Mouse (Mus musculus) heart, postnatal 14 days (tissue): ENCODE measurements around the gene Ffar1. TPM values are rescaled to one million over a fixed set of nuclear protein-coding genes. Genes with fewer than 3 reads are reported as not detected.
"Not testable (repeated sequence)": the region's sequence is repeated elsewhere in the genome, so short reads cannot be mapped to it uniquely, and the experiment has no call there.

Experiments used
- DNase-seq, 2 experiments: peaks; one replicate each; pipeline ENCODE4 v3.0.0; 2021 to 2022
- intact Hi-C: fragments of 180-260 bp; cut with DNase I; formaldehyde crosslinking; loops from one replicate; pipeline ENCODE4 v1.15.1; 2025
- total RNA-seq, 2 experiments: library from RNA; stranded (reverse); gene quantifications; 2 replicates each; pipeline ENCODE4 v1.2.3; 2021

The Ffar1 gene
- total RNA-seq, 2 experiments from 2014 or later, result not detected

DNA sequence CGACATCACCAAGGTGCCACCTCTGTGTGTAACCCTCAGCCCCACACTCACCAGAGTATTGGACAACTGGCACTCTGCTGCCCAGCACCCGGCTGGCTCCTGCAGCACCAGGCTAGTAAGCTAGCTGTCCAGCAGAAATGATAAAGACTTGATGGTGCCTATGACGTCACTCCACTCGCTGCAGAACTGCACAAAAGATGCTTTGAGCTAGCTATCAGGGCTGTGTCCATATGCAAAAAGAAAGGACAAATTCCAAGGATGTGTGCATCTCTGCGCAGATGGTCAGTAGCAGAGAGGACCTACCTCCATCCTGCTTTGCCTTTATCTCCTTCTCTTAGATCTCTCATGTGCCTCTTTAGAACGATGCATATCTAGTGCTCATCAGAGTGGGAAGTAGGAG, 5.3 kb downstream of the Ffar1 start, which contains the start of gene Ffar3:
Gene Ffar3 (minus strand): TSS at position 101 of the 400 bp plus-strand sequence.
- DNase-seq, result no peak
- intact Hi-C loops, result loop anchor here (2.0 to 10.0 kb wide), 3 partner anchors 49 to 179 kb away; no protein-coding TSS in a partner anchor

DNA sequence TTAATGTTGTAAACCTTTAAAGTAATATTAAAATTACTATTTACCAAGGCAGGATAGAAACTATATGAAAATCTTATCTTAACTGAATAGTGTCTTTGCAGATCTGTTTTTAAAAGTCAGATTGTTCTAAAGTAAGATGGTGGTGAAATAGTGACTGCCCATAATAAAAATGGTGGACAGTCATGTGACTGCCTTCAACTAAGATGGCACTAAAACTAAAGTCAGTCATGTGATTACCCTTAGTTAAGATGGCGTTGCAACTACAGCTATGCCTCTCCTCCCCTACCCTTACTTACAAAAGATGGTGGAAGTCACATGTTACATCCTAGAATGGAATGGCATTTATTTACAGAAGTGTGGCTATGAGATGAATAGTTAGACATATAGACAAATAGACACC, 9.9 kb downstream of the Ffar1 start:
- DNase-seq, result no peak
- intact Hi-C loops, result loop anchor here (10.0 kb wide), 1 partner anchor 117 kb away; no protein-coding TSS in a partner anchor

- intact Hi-C loops, result no loop called here
- no peak for DNase-seq
Observed at GRCm38 (mm10) chr7:30847934-30848333, 13.4 kb downstream of the Ffar1 start.

DNA sequence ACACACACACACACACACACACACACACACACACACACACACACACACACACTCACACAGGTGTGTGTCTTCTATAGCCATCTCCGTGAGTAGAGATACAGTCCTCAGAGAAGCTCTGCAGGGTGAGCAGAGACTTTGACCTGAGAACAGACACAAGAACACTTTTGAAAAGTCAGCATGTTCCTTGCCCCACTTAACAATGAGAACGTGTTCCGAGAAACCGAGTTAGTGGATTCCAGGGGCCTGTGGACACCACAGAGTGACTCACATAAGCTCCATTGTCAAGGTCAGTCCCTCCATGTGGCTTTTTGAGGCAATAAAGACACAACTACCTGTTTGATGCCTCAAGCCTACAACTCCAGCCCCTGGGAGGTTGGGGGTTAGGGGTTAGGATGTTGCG, 14.0 kb downstream of the Ffar1 start:
- intact Hi-C loops, result no loop called here

GRCm38 (mm10) chr7:30846505-30847053, 14.8 kb downstream of the Ffar1 start:
- intact Hi-C loops, result no loop called here
- no peak for DNase-seq

More for the DNA sequence above, 14.0 kb downstream of the Ffar1 start:
- no peak for DNase-seq

- DNase-seq, result no peak
- intact Hi-C loops, result no loop called here
Observed at GRCm38 (mm10) chr7:30844676-30845297, 16.6 kb downstream of the Ffar1 start.

DNA sequence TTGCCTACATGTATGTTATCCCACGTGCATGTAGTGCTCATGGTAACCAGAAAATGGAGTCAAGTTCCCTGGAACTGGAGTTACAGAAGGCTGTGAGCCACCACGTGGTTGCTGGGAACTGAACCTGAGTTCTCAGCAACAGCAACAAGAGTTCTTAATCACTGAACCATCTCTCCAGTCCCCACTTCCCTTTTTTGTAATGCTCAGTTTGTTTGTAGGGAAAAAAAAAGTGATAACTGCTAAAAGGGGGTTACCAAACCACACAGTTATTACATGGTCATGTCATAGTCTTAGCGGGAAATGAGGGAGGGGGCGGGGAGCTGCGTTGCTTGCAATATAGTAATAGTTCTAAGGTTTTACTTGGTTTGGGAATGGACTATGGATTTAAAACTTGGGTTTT, 19.3 kb downstream of the Ffar1 start:
- intact Hi-C loops, result no loop called here
- DNase-seq, result no peak

DNA sequence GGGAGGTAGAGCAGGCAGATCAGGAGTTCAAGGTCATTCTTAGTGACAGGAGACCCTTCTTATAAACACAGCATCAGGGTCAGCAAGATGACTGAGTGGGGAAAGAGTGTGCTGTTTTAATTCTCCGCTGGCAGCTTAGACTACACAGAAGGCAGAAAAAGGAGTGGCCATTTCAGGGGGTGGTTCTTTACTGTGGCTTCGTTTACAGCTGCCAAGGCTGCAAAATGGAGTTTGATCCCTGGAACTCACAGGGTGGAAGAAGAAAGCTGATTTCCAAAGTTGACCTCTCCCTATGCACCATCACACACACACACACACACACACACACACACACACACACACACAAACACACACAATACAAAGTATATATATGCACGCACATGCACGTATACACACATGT, 20.0 kb downstream of the Ffar1 start:
- intact Hi-C loops, result no loop called here
- no peak for DNase-seq

DNA sequence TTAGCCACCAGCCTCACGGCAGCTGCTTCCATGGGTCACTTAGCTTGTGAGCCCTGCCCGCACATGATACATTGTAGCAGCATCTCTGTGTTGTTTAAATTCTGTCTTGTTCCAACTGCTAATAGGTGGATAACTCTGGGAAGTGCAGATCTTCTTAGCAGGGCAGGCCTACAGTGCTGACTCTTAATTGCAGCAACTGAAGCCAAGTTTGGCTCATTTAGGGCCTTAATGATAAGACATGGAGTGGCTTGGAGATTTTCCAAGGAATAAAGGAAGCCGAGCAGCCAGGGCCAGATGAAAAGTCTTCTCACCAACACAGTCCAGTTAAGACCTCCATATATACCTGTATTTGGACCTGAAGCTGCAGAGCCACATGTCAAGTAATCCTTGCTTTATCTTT, 21.1 kb downstream of the Ffar1 start:
- intact Hi-C loops, result no loop called here
- DNase-seq, result no peak

- no peak for DNase-seq
- intact Hi-C loops, result no loop called here
Observed at GRCm38 (mm10) chr7:30837277-30837676, 24.1 kb downstream of the Ffar1 start.

- DNase-seq, intact Hi-C loops: not testable (repeated sequence)
Observed at GRCm38 (mm10) chr7:30832684-30833083, 28.7 kb downstream of the Ffar1 start.

DNA sequence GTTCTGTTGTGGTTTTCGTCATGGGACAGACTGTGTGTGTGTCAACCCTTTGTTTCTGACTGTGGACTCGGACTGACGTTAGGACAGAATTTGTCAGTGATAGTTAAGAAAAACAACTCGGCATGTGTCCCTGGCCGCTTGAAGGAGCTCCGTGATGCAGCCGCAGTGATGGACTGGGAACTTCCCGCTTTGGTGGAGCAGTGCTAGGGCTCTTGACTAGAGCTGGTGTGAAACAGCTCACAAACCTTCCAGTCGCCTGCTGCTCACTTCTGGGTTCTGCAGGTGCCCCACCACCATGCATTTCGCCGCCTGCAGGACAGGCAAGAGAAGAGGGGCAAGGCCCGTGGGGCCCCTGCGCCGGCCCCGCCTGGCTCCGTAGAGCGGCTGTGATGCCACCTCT, 29.1 kb downstream of the Ffar1 start:
- intact Hi-C loops, result no loop called here
- no peak for DNase-seq

DNA sequence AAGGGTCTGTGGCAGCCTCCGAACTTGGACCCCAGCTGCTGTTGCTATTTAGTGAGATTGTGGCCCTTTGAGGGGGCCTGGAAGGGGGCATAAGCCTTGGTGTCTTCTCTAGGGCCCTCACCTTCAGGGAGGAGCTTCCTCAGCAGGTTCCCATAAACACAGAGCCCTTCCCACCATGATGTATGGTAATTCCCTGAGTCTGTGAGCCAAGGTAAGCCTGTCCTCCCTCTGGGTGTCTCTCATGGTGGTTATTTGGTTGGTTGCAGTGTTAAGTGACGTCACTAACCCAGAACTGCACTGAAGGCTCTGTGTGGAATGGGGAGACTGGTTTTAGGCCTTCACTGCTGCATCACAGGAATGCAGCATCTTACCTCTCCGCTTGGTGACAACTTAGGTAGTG, 31.9 kb downstream of the Ffar1 start:
- DNase-seq, result no peak
- intact Hi-C loops, result no loop called here

GRCm38 (mm10) chr7:30828871-30829270, 32.5 kb downstream of the Ffar1 start:
- intact Hi-C loops, DNase-seq: not testable (repeated sequence)

DNA sequence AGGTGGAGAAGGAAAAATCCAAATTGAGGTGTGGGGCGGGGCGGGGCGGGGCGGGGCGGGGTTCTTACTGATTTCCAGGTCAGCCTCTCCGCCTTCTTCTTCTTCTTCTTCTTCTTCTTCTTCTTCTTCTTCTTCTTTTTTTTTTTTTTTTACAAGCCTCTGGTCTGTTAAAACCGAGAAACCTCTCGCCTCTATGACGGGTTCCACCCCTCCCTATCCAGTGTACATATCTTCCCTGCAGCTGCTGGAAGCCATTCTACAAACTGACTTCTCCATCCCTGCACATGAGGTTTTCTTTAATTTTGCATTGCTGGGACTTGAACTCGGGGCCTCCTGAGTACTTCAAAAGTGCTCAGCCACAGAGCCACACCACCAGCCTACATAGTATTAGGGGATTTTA, 34.7 kb downstream of the Ffar1 start:
- intact Hi-C loops, result no loop called here
- no peak for DNase-seq

- no peak for DNase-seq
- intact Hi-C loops, result no loop called here
Observed at GRCm38 (mm10) chr7:30824306-30824705, 37.1 kb downstream of the Ffar1 start.

DNA sequence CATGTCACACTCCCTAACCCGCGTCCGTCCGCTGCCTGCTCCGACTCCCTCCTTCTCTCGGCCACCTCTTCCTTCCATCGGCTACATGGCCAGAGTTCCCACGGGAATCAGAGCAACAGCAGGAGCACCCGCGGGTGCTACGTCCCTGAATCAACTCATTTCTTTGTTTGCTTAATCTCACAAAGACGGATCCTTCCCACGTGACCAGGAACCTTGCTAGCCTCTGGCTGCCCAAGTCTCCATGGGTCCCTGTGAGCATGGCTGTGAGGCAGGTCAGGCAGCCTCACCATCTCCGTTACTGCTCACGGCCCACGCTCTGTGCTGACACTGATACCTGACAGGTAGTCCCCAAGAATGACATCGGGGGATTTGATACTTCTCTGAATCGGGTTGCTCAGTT, 37.7 kb downstream of the Ffar1 start, which contains the start of gene Ffar2:
Gene Ffar2 (minus strand): TSS at position 101 of the 400 bp plus-strand sequence.
- intact Hi-C loops, result no loop called here

DNA sequence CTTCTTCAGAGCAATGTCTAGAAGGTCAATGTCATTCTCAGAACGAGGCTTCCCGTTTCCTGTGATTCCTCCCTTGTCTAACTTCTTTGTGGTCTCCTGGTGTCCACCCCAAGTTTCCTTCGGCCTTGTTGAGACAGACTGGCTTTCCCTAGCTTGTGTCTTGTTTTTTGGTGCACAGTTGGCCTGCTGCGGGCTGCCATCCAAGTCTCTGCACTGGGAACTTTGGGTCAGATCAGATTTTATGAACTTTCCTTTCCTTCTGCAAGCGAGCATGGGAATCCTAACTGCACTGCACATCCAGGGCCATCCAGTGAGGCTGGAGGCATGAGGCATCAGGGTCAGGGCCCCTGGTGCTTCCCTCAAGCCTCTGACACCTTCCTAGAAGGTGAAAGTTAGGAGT, 39.8 kb downstream of the Ffar1 start:
- DNase-seq, result peak in 1 of 2 experiments; percentile 13
- intact Hi-C loops, result no loop called here

More for the DNA sequence above, 37.7 kb downstream of the Ffar1 start, which contains the start of gene Ffar2:
- no peak for DNase-seq

- intact Hi-C loops, result no loop called here
Observed at GRCm38 (mm10) chr7:30820854-30821445, 40.4 kb downstream of the Ffar1 start.

DNA sequence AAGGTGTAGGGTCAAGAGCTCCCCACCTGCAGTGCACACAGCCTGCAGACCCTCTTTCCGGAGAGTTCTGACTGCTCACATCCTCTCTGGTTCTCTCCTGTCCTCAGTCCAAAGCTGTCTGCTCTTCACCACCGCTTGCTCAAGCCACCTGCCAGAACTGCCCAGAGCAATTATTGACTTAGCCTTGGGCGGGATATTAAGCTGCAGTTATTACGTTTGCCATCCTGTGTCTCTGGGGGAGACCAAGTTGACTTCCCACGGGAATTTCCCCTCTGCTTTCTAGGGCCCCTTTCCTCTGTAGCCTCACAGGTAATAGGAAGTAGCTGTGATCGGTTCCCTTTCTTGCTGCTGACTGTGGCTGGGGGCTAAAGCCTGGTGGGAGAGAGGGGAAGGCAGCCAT, 41.2 kb downstream of the Ffar1 start:
- DNase-seq, result no peak
- intact Hi-C loops, result no loop called here

More at GRCm38 (mm10) chr7:30820854-30821445, 40.4 kb downstream of the Ffar1 start:
- no peak for DNase-seq

DNA sequence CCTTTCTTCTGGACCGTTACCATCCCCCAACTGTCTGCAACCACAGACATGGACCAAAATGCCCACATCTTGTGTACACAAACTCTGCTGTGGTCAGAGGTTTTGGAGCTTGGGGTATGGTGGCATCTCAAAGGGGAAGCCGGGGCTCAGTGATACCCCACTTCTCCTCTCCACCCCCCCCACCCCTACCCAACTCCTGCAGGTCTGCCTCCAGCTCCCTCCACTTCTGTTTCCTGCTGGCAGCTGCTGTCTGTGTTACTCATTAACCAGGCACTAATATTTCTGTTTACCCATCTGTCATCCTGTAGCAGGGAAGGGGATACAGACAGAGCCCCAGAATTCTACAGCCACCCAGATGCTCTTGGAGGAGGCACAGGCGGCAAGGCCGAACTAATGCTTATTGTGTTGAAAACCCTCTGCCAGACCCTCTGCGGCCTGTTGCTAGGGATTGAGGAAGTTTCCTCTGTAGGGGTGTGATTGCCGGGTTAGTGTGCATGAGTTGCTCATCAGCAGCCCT, 49.0 kb downstream of the Ffar1 start:
- intact Hi-C loops, result no loop called here
- DNase-seq, result no peak
